Mouse (Mus musculus) embryonic facial prominence, embryonic 15.5 days (tissue): ENCODE measurements at regions not wholly inside any gene's neighbourhood (a gene's known extent, or its start where the extent isn't known, plus 50 kb on each side); places are given as distances from the start of the nearest gene placed in this dataset.

Experiments used
- ATAC-seq: fragments of 200-750 bp; cut with Nextera tagmentation; 2 replicates; pipeline ENCODE4 v1.8.0; 2017; ENCODE audit warnings: low read depth, moderate TSS enrichment; ENCODE audit not compliant: insufficient number of reproducible peaks, low FRiP score, low TSS enrichment
- H3K27ac ChIP-seq: fragments of 300-500 bp; sonication (generic); replicated peaks from 2 replicates; pipeline ENCODE4 v1.5.1; 2015; ENCODE audit warnings: mild to moderate bottlenecking, inconsistent platforms
- H3K27me3 ChIP-seq: fragments of 300-500 bp; sonication (generic); 2 replicates; pipeline ENCODE4 v1.6.1; 2015; ENCODE audit warnings: inconsistent platforms
- H3K36me3 ChIP-seq: fragments of 300-500 bp; sonication (generic); 2 replicates; pipeline ENCODE4 v1.6.1; 2015; ENCODE audit warnings: mild to moderate bottlenecking, inconsistent platforms
- H3K4me1 ChIP-seq: fragments of 300-500 bp; sonication (generic); 2 replicates; pipeline ENCODE4 v1.6.1; 2015; ENCODE audit warnings: inconsistent platforms
- H3K4me2 ChIP-seq: fragments of 300-500 bp; sonication (generic); replicated peaks from 2 replicates; pipeline ENCODE4 v1.6.1; 2015; ENCODE audit warnings: mild to moderate bottlenecking, inconsistent platforms
- H3K4me3 ChIP-seq: fragments of 300-500 bp; sonication (generic); replicated peaks from 2 replicates; pipeline ENCODE4 v1.5.1; 2015; ENCODE audit warnings: mild to moderate bottlenecking, inconsistent platforms
- H3K9ac ChIP-seq: fragments of 300-500 bp; sonication (generic); 2 replicates; pipeline ENCODE4 v1.6.1; 2015; ENCODE audit warnings: inconsistent platforms
- H3K9me3 ChIP-seq: fragments of 300-500 bp; sonication (generic); replicated peaks from 2 replicates; pipeline ENCODE4 v1.6.1; 2016; ENCODE audit warnings: inconsistent platforms
- WGBS: fragments of 180-500 bp; shearing (Covaris S2); methylation state at CpG from one replicate; pipeline ENCODE4 v1.1.7; 2015; 5-methylcytosine and 5-hydroxymethylcytosine counted together

DNA sequence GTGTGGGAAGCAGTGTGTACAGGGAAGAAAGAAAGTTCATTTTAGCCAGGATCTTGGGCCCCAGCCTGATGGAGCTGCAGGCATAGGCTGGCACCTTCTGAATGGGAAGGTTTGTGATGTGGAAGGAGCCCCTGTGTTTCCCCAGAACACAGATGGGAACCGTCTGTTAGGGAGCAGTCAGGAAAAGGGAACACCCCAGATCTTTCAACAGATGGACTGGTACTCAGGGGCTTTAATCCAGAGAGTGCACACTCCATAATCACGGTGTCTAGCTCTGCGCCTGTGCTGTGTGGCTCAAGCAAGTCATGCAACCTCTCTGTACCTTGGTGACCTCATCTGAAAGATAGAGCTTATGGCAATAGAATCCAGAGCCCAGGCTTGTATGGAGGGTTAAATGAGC, 109.6 kb downstream of the Efnb1 start:
- H3K27me3 ChIP-seq = peaks cover 14% of the 10 kb centered on the region
- 80% methylated on average over 3 of the region's 3 CpGs for WGBS

GRCm38 (mm10) chrX:99243251-99243650, 107.3 kb downstream of the Efnb1 start:
- no peak overlapping the region for H3K4me2 ChIP-seq
- ATAC-seq = no peak
- H3K4me3 ChIP-seq = no peak overlapping the region
- H3K9me3 ChIP-seq = no peaks in the 10 kb centered on the region
- no peak overlapping the region for H3K9ac ChIP-seq
- no peak overlapping the region for H3K27ac ChIP-seq
- peaks cover 13% of the 10 kb centered on the region for H3K27me3 ChIP-seq
- WGBS = 81% methylated on average over 5 of the region's 5 CpGs
- no peaks in the 10 kb centered on the region for H3K36me3 ChIP-seq
- H3K4me1 ChIP-seq = peaks cover 4% of the 10 kb centered on the region; the same call in 1 of the 2 replicates

More for the DNA sequence above, 109.6 kb downstream of the Efnb1 start:
- no peak overlapping the region for H3K9ac ChIP-seq
- peaks cover 4% of the 10 kb centered on the region; the same call in 1 of the 2 replicates for H3K4me1 ChIP-seq
- no peak for ATAC-seq
- no peak overlapping the region for H3K4me3 ChIP-seq
- H3K4me2 ChIP-seq = no peak overlapping the region
- no peaks in the 10 kb centered on the region for H3K9me3 ChIP-seq
- no peaks in the 10 kb centered on the region for H3K36me3 ChIP-seq
- no peak overlapping the region for H3K27ac ChIP-seq

- Histone ChIP-seq H3K4me2 (no peak overlapping the region), H3K36me3 (no peaks in the 10 kb centered on the region), H3K9me3 (no peaks in the 10 kb centered on the region), H3K4me3 (no peak overlapping the region), H3K4me1 (peaks cover 4% of the 10 kb centered on the region; the same call in 1 of the 2 replicates), H3K9ac (no peak overlapping the region), H3K27ac (no peak overlapping the region), H3K27me3 (peaks cover 7% of the 10 kb centered on the region; the same call in 1 of the 2 replicates)
- WGBS = 34% methylated on average over 5 of the region's 5 CpGs
- ATAC-seq = peak; percentile 47; the same call in 1 of the 2 replicates
Measured at GRCm38 (mm10) chrX:99241684-99242118, 105.8 kb downstream of the Efnb1 start.

- Histone ChIP-seq H3K4me1 (peaks cover 4% of the 10 kb centered on the region; the same call in 1 of the 2 replicates), H3K4me2 (no peak overlapping the region), H3K4me3 (no peak overlapping the region), H3K36me3 (no peaks in the 10 kb centered on the region), H3K27me3 (0 out of 2 replicates have a peak, but pooled peaks cover 4% of the 10 kb centered on the region), H3K27ac (no peak overlapping the region), H3K9ac (no peak overlapping the region), H3K9me3 (no peaks in the 10 kb centered on the region)
- 73% methylated on average over 3 of the region's 3 CpGs for WGBS
- no peak for ATAC-seq
Measured at GRCm38 (mm10) chrX:99233035-99233434, 97.1 kb downstream of the Efnb1 start.

- H3K36me3 ChIP-seq = no peaks in the 10 kb centered on the region
- no peak for ATAC-seq
- H3K27ac ChIP-seq = no peak overlapping the region; the same call in 1 of the 2 replicates
- H3K9ac ChIP-seq = no peak overlapping the region
- peaks cover 4% of the 10 kb centered on the region; the same call in 1 of the 2 replicates for H3K4me1 ChIP-seq
- 0 out of 2 replicates have a peak, but pooled peaks cover 8% of the 10 kb centered on the region for H3K27me3 ChIP-seq
- WGBS = 51% methylated on average over 7 of the region's 7 CpGs
- no peak overlapping the region for H3K4me3 ChIP-seq
- H3K9me3 ChIP-seq = no peaks in the 10 kb centered on the region
- H3K4me2 ChIP-seq = no peak overlapping the region
Measured at GRCm38 (mm10) chrX:99232331-99232730, 96.4 kb downstream of the Efnb1 start.

DNA sequence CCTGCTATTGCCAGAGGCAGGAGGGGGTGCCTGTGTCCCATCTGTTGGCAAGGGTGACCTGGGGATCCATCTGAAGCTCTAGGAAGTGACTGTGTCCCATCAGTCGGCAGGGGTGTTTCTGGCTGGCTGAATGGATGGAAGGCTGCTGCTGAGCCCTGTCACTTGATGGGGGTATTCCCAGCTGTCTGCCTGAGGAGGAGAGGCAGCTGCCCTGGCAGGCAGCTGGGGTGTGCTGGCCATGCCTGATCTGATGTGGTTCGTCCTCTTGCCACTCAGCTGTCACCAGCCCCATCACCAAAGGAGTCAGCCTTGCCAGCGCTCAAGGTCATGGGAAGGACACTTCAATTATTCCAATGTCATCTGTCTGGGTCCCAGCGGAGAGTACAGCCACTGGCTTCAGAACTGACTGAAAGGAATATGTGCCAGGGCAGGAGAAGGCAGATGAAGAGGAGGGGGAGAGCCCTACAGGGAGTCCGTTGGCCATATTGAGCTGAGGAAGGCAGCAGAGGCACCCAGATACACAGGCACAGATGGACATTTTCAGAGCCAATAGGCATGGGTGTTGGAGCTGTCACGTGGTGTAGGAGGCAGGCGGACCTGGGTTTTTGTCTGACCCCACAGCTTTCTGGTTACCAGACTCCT, 89.3 kb downstream of the Efnb1 start:
- H3K4me1 ChIP-seq = no peaks in the 10 kb centered on the region
- H3K36me3 ChIP-seq = no peaks in the 10 kb centered on the region
- no peak overlapping the region for H3K27ac ChIP-seq
- no peak; the same call in 1 of the 2 replicates for ATAC-seq
- no peak overlapping the region for H3K4me3 ChIP-seq
- peaks cover 23% of the 10 kb centered on the region for H3K27me3 ChIP-seq
- no peaks in the 10 kb centered on the region for H3K9me3 ChIP-seq
- no peak overlapping the region for H3K4me2 ChIP-seq
- WGBS = 56% methylated on average over 7 of the region's 7 CpGs
- no peak overlapping the region for H3K9ac ChIP-seq

DNA sequence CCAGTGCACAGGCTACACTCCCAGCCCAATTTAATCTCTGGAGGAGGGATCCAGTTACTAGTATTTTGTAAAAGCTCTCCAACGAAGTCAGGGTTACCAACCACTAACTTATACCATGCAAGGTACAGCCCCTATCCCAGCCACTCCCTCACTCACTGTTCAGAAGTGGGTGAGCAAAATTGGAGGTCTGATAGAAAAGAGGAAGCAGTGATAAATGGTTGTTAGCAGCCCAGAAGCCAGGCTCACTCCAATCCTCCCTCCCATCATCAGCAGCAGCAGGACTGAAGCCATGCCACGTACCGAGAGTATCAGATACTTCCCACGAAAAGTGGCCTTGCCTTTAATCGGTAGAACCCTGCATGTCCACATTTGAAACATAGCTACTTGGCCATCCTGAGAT, 86.1 kb downstream of the Efnb1 start:
- H3K36me3 ChIP-seq = no peaks in the 10 kb centered on the region
- H3K9me3 ChIP-seq = no peaks in the 10 kb centered on the region

DNA sequence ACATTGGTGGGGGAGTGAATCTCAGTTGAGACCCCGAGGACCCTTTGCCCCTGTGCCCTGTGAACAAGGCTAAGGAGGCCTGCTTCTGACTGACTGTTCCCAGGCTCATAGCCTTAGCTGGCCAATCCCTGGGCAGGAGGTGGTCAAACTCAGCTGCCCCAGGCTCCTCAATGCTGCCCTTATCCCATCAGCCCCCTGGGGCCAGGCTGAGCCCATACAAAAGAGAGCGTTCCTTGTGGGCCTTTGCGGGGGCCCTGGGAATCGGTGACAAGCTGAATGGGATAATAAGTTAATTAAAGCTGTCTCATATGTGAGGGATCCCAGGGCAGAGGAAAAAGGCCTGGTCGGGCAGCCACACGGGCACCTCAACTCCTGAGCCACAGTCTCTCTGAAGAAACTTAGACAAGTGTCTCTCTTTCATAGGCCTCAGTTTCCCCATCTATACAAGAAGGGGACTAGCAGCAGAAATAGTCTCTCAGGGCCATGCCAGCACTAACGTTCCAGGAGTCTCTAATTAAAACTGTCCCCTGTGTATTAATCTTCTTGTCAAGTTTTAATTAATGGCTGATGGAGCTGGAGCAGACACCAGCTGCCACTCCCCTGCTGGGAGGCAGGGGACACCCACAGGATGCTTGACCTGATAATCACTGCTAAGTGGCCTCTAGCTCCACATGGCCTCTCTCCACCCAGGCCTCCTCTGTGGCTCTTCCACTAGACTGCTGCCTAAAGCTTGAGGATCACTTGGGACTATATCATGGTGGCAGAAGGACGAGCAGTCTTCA, 84.9 kb downstream of the Efnb1 start:
- Histone ChIP-seq H3K4me2 (no peak overlapping the region), H3K9ac (no peak overlapping the region), H3K9me3 (no peaks in the 10 kb centered on the region), H3K36me3 (no peaks in the 10 kb centered on the region), H3K27me3 (peaks cover 34% of the 10 kb centered on the region), H3K4me1 (peaks cover 9% of the 10 kb centered on the region), H3K27ac (no peak overlapping the region), H3K4me3 (no peak overlapping the region)
- WGBS = 53% methylated on average over 8 of the region's 8 CpGs
- no peak for ATAC-seq

More for the DNA sequence above, 86.1 kb downstream of the Efnb1 start:
- ATAC-seq = no peak
- Histone ChIP-seq H3K4me3 (no peak overlapping the region), H3K27ac (no peak overlapping the region), H3K4me1 (peaks cover 4% of the 10 kb centered on the region; the same call in 1 of the 2 replicates), H3K27me3 (peaks cover 25% of the 10 kb centered on the region), H3K9ac (no peak overlapping the region), H3K4me2 (no peak overlapping the region)
- 71% methylated on average over 5 of the region's 5 CpGs for WGBS

- no peak overlapping the region for H3K9ac ChIP-seq
- peaks cover 13% of the 10 kb centered on the region for H3K4me1 ChIP-seq
- H3K4me3 ChIP-seq = no peak overlapping the region
- H3K9me3 ChIP-seq = no peaks in the 10 kb centered on the region
- peaks cover 34% of the 10 kb centered on the region for H3K27me3 ChIP-seq
- no peak overlapping the region for H3K4me2 ChIP-seq
- WGBS = 33% methylated on average over 7 of the region's 7 CpGs
- H3K27ac ChIP-seq = 0 out of 2 replicates have a peak overlapping the region, but pooled peaks have one; percentile 2
- H3K36me3 ChIP-seq = no peaks in the 10 kb centered on the region
- ATAC-seq = no peak
Measured at GRCm38 (mm10) chrX:99218213-99218612, 82.3 kb downstream of the Efnb1 start.

- Histone ChIP-seq H3K9ac (peak overlapping the region; percentile 28; the same call in 1 of the 2 replicates), H3K4me1 (peaks cover 13% of the 10 kb centered on the region), H3K4me2 (peak overlapping the region; percentile 60), H3K36me3 (no peaks in the 10 kb centered on the region), H3K9me3 (no peaks in the 10 kb centered on the region), H3K27me3 (peaks cover 34% of the 10 kb centered on the region), H3K4me3 (peak overlapping the region; percentile 35), H3K27ac (peak overlapping the region; percentile 34; the same call in 1 of the 2 replicates)
- WGBS = 20% methylated on average over 50 of the region's 60 CpGs
- peak; percentile 80 for ATAC-seq
Measured at GRCm38 (mm10) chrX:99216633-99217459, 80.9 kb downstream of the Efnb1 start.
